Mouse (Mus musculus): ENCODE measurements at regions not wholly inside any gene's neighbourhood (a gene's known extent, or its start where the extent isn't known, plus 50 kb on each side); places are given as distances from the start of the nearest gene placed in this dataset.

GRCm38 (mm10) chr15:67391918-67392317, 891.2 kb upstream of the Lrrc6 start:
- TF ChIP-seq CTCF (IDR thresholded peaks at IDR 0.05; ENCODE audit: extremely low read depth, insufficient read depth, low read length) (no peak), POLR2A (IDR thresholded peaks at IDR 0.05; ENCODE audit: extremely low read depth, insufficient read depth, low read length) (no peak)
